Mouse (Mus musculus) megakaryocyte-erythroid progenitor cell, adult 5-6 weeks (primary cell): Measurements from ENCODE around the gene Prkcg. TPM values are rescaled to one million over a fixed set of nuclear protein-coding genes. Genes with fewer than 3 reads are reported as not detected.
"Not testable (repeated sequence)": the region's sequence is repeated elsewhere in the genome, so short reads cannot be mapped to it uniquely, and the experiment has no call there.

Experiments used
- ATAC-seq: replicated peaks from 2 replicates; pipeline ENCODE4 v1.8.0; 2016; ENCODE audit warnings: mild to moderate bottlenecking, inconsistent platforms; ENCODE audit not compliant: severe bottlenecking, poor library complexity, low FRiP score, low TSS enrichment
- total RNA-seq, 2 experiments: library from RNA; stranded (forward) in 1 of 2; stranded (reverse) in 1 of 2; fragments of 200-1000, 215-1000 nt in 1 of 2; fragments of >200 nt in 1 of 2; fragmentation: Nextera tagmentation in 1 of 2; gene quantifications; 2 replicates each; pipeline ENCODE4 v1.2.3; 2014 to 2017

The Prkcg gene
- total RNA-seq (2014; fragmentation: Nextera tagmentation) (not detected in 2 replicates), total RNA-seq (2017) (not detected in 2 replicates)

GRCm38 (mm10) chr7:3288976-3289970 is at the start of gene Prkcg, which contains the start of gene Myadm:
Prkcg (plus strand) TSS chr7:3289179.
Myadm (plus strand) TSS chr7:3289080.
- ATAC-seq = peak; percentile 88

GRCm38 (mm10) chr7:3239193-3239592 is 49.8 kb upstream of the Prkcg start:
- ATAC-seq = no peak

GRCm38 (mm10) chr7:3260701-3261100 is 28.3 kb upstream of the Prkcg start:
- ATAC-seq = no peak

- no peak for ATAC-seq
These were observed 27.5 kb upstream of the Prkcg start for GRCm38 (mm10) chr7:3261446-3261845.

GRCm38 (mm10) chr7:3262789-3263188 is 26.2 kb upstream of the Prkcg start:
- no peak for ATAC-seq

GRCm38 (mm10) chr7:3264390-3265022 is 24.5 kb upstream of the Prkcg start:
- ATAC-seq = no peak

GRCm38 (mm10) chr7:3265311-3265710 is 23.7 kb upstream of the Prkcg start:
- ATAC-seq = no peak

- no peak for ATAC-seq
These were observed 21.7 kb upstream of the Prkcg start for GRCm38 (mm10) chr7:3267261-3267660.

- no peak for ATAC-seq
These were observed 21.1 kb upstream of the Prkcg start for GRCm38 (mm10) chr7:3267888-3268287.

GRCm38 (mm10) chr7:3268291-3268690 is 20.7 kb upstream of the Prkcg start:
- ATAC-seq = no peak

- ATAC-seq = no peak
These were observed 16.8 kb upstream of the Prkcg start for GRCm38 (mm10) chr7:3272206-3272605.

- no peak for ATAC-seq
These were observed 13.4 kb upstream of the Prkcg start for GRCm38 (mm10) chr7:3275455-3276170.

- not testable (repeated sequence) for ATAC-seq
These were observed 12.2 kb upstream of the Prkcg start for GRCm38 (mm10) chr7:3276781-3277180.

GRCm38 (mm10) chr7:3280080-3280653 is 8.8 kb upstream of the Prkcg start:
- no peak for ATAC-seq

- no peak for ATAC-seq
These were observed 8.3 kb upstream of the Prkcg start for GRCm38 (mm10) chr7:3280654-3281153.

GRCm38 (mm10) chr7:3281741-3282140 is 7.2 kb upstream of the Prkcg start:
- ATAC-seq = no peak

- ATAC-seq = no peak
These were observed 5.7 kb upstream of the Prkcg start for GRCm38 (mm10) chr7:3283081-3283875.

- ATAC-seq = no peak
These were observed 4.4 kb upstream of the Prkcg start for GRCm38 (mm10) chr7:3284604-3285003.

- ATAC-seq = no peak
These were observed 2.9 kb upstream of the Prkcg start for GRCm38 (mm10) chr7:3286036-3286435.
